Mouse (Mus musculus) cortical plate, adult 2 months (tissue): ENCODE measurements around the gene Wdr77.

Source experiments
- CTCF ChIP-seq: fragments of 200-500 bp; IDR thresholded peaks from 2 replicates; pipeline ENCODE4 v1.5.1; 2011; ENCODE audit warnings: mild to moderate bottlenecking, control low read depth, low read length; ENCODE audit not compliant: insufficient read depth; ENCODE audit errors: extremely low read depth
- POLR2A ChIP-seq: fragments of 200-500 bp; IDR thresholded peaks from 2 replicates; pipeline ENCODE4 v1.6.1; 2011; ENCODE audit warnings: mild to moderate bottlenecking, low read length, control low read depth; ENCODE audit not compliant: insufficient read depth; ENCODE audit errors: extremely low read depth

- TF ChIP-seq POLR2A: no peak
- TF ChIP-seq CTCF: no peak
Measured at GRCm38 (mm10) chr3:105928781-105929180, 30.4 kb upstream of the Wdr77 start.
